Mouse (Mus musculus): ENCODE measurements around the gene Gm42688. TPM values are rescaled to one million over a fixed set of nuclear protein-coding genes. Genes with fewer than 3 reads are reported as not detected.

Gm42688 gene
- polyA plus RNA-seq, 1 experiment from 2014 or later = 4.3 TPM

DNA sequence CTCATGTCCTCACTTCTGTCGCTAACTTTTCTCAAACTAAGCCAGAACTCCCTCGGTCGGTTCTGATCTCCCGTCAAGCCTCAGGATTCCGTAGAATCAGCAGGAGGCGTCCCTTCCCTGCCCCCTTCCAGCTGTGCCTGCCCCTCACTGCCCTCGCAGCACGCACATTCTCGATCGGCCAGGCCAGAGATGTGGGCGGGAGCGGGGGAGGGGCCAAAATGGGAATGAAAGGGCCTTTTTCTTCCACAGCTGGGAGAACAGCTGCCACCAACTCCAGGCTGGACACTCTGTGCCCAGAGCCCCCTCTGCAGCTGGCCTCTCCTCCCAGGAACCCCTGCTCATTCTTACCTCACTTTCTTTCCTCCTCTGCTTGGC lies 36.1 kb downstream of the Gm42688 start:
- no peaks in the 10 kb centered on the region for H3K9me3 ChIP-seq (ENCODE audit: control insufficient read depth, low read length)
- peak overlapping the region; percentile 62 for H3K9ac ChIP-seq (replicated peaks; ENCODE audit: low read length)
- peak; percentile 55 for ATAC-seq (ENCODE audit: low FRiP score, low TSS enrichment)
- H3K4me3 ChIP-seq (replicated peaks; ENCODE audit: low read depth, low read length) = peak overlapping the region; percentile 39
- peak overlapping the region; percentile 90 for H3K27ac ChIP-seq (replicated peaks; ENCODE audit: low read depth, low read length)
- peak overlapping the region; percentile 65 for H3K4me2 ChIP-seq (ENCODE audit: low read length)
- H3K36me3 ChIP-seq (ENCODE audit: control insufficient read depth, insufficient read depth, low read length) = no peaks in the 10 kb centered on the region
- peaks cover 38% of the 10 kb centered on the region for H3K4me1 ChIP-seq (ENCODE audit: control insufficient read depth, insufficient read depth, low read length)
- peaks cover 7% of the 10 kb centered on the region; the same call in 1 of the 2 replicates for H3K27me3 ChIP-seq (ENCODE audit: control insufficient read depth, insufficient read depth, low read length)
- peak; percentile 78 for DNase-seq
- WGBS = under 1% methylated on average over 12 of the region's 12 CpGs

DNA sequence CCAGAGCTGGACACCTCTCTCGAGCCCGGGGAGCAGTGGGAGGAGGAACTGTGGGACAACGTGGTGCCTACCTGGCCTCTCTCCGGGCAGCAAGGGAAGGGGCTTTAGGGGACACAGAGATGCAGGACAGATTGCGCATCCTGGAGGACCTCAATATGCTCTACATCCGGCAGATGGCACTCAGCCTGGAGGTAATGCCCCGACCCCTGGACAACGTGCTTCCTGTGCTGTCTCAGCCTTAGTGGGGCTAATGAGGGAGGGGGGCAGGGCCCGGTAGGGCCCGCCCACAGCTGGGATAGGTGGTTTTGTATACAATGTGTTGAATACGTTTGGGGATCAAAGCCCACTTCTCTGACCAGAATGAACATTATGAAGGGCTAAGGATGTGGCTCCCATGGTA lies 36.6 kb downstream of the Gm42688 start:
- WGBS = 2% methylated on average over 11 of the region's 11 CpGs
- peak; percentile 54 for DNase-seq

DNA sequence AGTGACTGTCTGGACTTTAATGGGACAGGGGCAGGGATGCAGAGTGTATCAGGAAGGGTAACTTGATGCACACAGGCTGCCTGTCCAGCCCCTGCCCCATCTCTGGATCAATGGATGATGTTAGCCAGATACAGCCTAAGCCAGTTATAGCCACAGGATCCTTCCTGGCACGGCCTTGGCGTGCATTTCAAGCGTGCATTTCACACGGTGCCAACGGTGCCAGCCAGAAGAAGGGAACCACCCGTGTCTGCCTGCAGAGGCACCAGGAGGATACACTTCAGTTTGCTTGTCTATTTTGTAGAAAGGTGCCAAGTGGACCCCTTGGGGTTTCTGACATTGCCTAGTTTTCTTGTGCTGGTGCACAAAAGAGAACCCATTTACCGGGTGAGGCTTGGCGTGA lies 38.6 kb downstream of the Gm42688 start:
- no peaks in the 10 kb centered on the region for H3K36me3 ChIP-seq (ENCODE audit: control insufficient read depth, insufficient read depth, low read length)
- no peak overlapping the region for H3K4me2 ChIP-seq (ENCODE audit: low read length)
- H3K27ac ChIP-seq (replicated peaks; ENCODE audit: low read depth, low read length) = no peak overlapping the region
- H3K4me1 ChIP-seq (ENCODE audit: control insufficient read depth, insufficient read depth, low read length) = peaks cover 38% of the 10 kb centered on the region
- H3K9me3 ChIP-seq (ENCODE audit: control insufficient read depth, low read length) = no peaks in the 10 kb centered on the region
- H3K4me3 ChIP-seq (replicated peaks; ENCODE audit: low read depth, low read length) = no peak overlapping the region
- peaks cover 7% of the 10 kb centered on the region; the same call in 1 of the 2 replicates for H3K27me3 ChIP-seq (ENCODE audit: control insufficient read depth, insufficient read depth, low read length)
- DNase-seq (no peak), ATAC-seq (ENCODE audit: low FRiP score, low TSS enrichment) (no peak)
- no peak overlapping the region for H3K9ac ChIP-seq (replicated peaks; ENCODE audit: low read length)
- 95% methylated on average over 8 of the region's 8 CpGs for WGBS

More for the DNA sequence above, 36.6 kb downstream of the Gm42688 start:
- Histone ChIP-seq H3K36me3 (ENCODE audit: control insufficient read depth, insufficient read depth, low read length) (no peaks in the 10 kb centered on the region), H3K27ac (replicated peaks; ENCODE audit: low read depth, low read length) (peak overlapping the region; percentile 90), H3K9ac (replicated peaks; ENCODE audit: low read length) (peak overlapping the region; percentile 62), H3K27me3 (ENCODE audit: control insufficient read depth, insufficient read depth, low read length) (peaks cover 7% of the 10 kb centered on the region; the same call in 1 of the 2 replicates), H3K4me3 (replicated peaks; ENCODE audit: low read depth, low read length) (peak overlapping the region; percentile 39), H3K4me1 (ENCODE audit: control insufficient read depth, insufficient read depth, low read length) (peaks cover 38% of the 10 kb centered on the region), H3K4me2 (ENCODE audit: low read length) (peak overlapping the region; percentile 65), H3K9me3 (ENCODE audit: control insufficient read depth, low read length) (no peaks in the 10 kb centered on the region)
- ATAC-seq (ENCODE audit: low FRiP score, low TSS enrichment) = peak; percentile 38; the same call in 1 of the 2 replicates

DNA sequence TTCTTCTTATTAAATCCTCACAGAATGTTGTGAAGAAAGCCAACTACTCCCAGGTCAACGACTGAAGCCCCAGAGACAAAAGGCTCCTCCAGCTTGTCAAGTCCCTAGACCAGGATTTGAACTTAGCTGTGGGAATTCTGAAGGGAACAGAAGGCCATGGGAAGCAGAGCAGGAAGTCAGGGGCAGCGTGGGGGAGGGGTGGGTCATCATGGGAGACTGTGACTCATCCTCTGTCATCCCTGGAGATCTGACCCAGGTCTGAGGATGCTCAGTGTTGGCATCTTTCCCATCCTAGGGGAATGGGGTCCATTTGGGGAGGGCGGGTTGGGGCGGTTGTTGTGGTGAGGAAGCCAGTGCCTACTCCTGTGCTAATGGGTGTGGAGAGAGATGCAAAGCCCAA lies 40.2 kb downstream of the Gm42688 start:
- ATAC-seq (ENCODE audit: low FRiP score, low TSS enrichment) (no peak), DNase-seq (peak; percentile 19)
- no peak overlapping the region for H3K4me3 ChIP-seq (replicated peaks; ENCODE audit: low read depth, low read length)
- H3K27ac ChIP-seq (replicated peaks; ENCODE audit: low read depth, low read length) = no peak overlapping the region
- peaks cover 5% of the 10 kb centered on the region; the same call in 1 of the 2 replicates for H3K27me3 ChIP-seq (ENCODE audit: control insufficient read depth, insufficient read depth, low read length)
- H3K36me3 ChIP-seq (ENCODE audit: control insufficient read depth, insufficient read depth, low read length) = no peaks in the 10 kb centered on the region
- H3K4me1 ChIP-seq (ENCODE audit: control insufficient read depth, insufficient read depth, low read length) = peaks cover 26% of the 10 kb centered on the region
- H3K9ac ChIP-seq (replicated peaks; ENCODE audit: low read length) = no peak overlapping the region
- H3K4me2 ChIP-seq (ENCODE audit: low read length) = peak overlapping the region; percentile 60
- WGBS = 32% methylated on average over 4 of the region's 4 CpGs
- H3K9me3 ChIP-seq (ENCODE audit: control insufficient read depth, low read length) = no peaks in the 10 kb centered on the region

DNA sequence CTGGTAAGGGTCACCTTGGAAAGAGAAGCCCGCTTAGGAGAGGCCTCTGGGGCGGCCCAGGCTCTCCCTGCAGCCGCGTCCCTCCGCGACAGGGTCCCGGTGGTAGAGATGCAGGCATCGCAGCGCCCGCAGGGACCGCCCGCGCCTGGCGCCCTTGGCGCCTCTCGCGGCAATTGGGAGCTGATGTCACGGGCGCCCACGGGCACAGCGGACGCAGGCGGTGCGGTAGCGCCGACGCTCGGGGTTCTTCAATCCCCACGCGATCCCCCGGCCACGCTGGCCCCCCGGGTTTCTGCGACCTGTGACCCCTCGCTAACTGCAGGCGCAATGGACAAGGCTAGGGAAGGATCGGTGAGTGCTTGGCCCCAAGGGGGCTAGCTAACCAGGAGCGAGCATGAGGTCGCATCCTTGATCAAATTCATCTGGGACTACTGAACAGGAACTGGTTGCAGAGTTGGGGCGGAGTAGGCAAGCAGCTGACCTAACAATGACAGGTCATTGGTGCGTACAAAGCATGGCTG lies 40.9 kb downstream of the Gm42688 start:
- peak; percentile 64 for DNase-seq
- no peaks in the 10 kb centered on the region for H3K9me3 ChIP-seq (ENCODE audit: control insufficient read depth, low read length)
- peaks cover 5% of the 10 kb centered on the region; the same call in 1 of the 2 replicates for H3K27me3 ChIP-seq (ENCODE audit: control insufficient read depth, insufficient read depth, low read length)
- H3K36me3 ChIP-seq (ENCODE audit: control insufficient read depth, insufficient read depth, low read length) = no peaks in the 10 kb centered on the region
- peak overlapping the region; percentile 55 for H3K9ac ChIP-seq (replicated peaks; ENCODE audit: low read length)
- no peak overlapping the region for H3K27ac ChIP-seq (replicated peaks; ENCODE audit: low read depth, low read length)
- 2% methylated on average over 41 of the region's 41 CpGs for WGBS
- H3K4me1 ChIP-seq (ENCODE audit: control insufficient read depth, insufficient read depth, low read length) = peaks cover 20% of the 10 kb centered on the region
- peak overlapping the region; percentile 60 for H3K4me2 ChIP-seq (ENCODE audit: low read length)
- H3K4me3 ChIP-seq (replicated peaks; ENCODE audit: low read depth, low read length) = peak overlapping the region; percentile 31
- ATAC-seq (ENCODE audit: low FRiP score, low TSS enrichment) = no peak

DNA sequence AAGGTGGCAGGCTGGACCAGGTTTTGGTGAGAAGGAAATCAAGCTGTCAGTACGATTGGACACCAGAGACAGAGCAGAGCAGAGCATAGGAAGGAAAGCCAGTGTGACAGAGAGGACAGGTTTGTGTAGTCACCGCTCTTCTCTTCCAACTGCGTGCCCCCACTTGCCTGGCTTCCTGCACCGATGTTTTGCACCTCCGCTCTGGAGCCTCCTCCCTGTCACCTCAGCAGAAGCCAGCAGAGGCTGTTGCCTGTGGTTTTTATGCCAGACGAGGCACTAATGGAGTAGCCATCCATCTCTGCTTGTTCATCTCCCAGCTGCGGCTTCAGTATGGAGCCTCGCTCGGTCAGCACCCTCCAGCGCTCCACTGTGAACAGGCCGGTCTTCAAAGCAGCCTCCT lies 41.5 kb downstream of the Gm42688 start:
- Histone ChIP-seq H3K4me1 (ENCODE audit: control insufficient read depth, insufficient read depth, low read length) (peaks cover 14% of the 10 kb centered on the region), H3K9ac (replicated peaks; ENCODE audit: low read length) (no peak overlapping the region), H3K4me3 (replicated peaks; ENCODE audit: low read depth, low read length) (no peak overlapping the region), H3K4me2 (ENCODE audit: low read length) (peak overlapping the region; percentile 60), H3K27me3 (ENCODE audit: control insufficient read depth, insufficient read depth, low read length) (peaks cover 5% of the 10 kb centered on the region; the same call in 1 of the 2 replicates), H3K9me3 (ENCODE audit: control insufficient read depth, low read length) (no peaks in the 10 kb centered on the region), H3K36me3 (ENCODE audit: control insufficient read depth, insufficient read depth, low read length) (no peaks in the 10 kb centered on the region), H3K27ac (replicated peaks; ENCODE audit: low read depth, low read length) (no peak overlapping the region)
- ATAC-seq (ENCODE audit: low FRiP score, low TSS enrichment) = no peak
- no peak for DNase-seq
- WGBS = 55% methylated on average over 11 of the region's 11 CpGs

DNA sequence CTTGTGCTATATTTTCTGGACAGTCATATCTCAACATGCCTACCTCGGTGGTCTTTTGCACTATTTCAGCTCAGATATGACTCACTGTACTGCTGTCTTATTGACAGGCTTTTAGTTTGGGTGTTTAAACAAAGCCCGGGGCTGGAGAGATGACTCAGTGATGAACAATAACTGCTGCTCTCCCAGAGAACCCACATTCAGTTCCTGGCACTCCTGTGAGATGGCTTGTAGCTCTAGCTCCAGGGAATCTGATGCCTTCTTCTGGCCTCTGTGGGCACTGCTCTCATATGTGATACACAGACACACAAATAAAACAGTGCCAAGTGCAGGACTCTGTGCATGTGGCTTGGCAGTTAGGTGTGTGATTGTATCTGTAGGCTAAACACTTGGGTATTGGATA lies 43.8 kb downstream of the Gm42688 start:
- H3K9me3 ChIP-seq (ENCODE audit: control insufficient read depth, low read length) = no peaks in the 10 kb centered on the region
- 85% methylated on average over 2 of the region's 2 CpGs for WGBS
- H3K4me1 ChIP-seq (ENCODE audit: control insufficient read depth, insufficient read depth, low read length) = peaks cover 5% of the 10 kb centered on the region; the same call in 1 of the 2 replicates
- DNase-seq = no peak
- H3K27ac ChIP-seq (replicated peaks; ENCODE audit: low read depth, low read length) = no peak overlapping the region
- ATAC-seq (ENCODE audit: low FRiP score, low TSS enrichment) = no peak
- peaks cover 3% of the 10 kb centered on the region; the same call in 1 of the 2 replicates for H3K36me3 ChIP-seq (ENCODE audit: control insufficient read depth, insufficient read depth, low read length)
- peaks cover 5% of the 10 kb centered on the region; the same call in 1 of the 2 replicates for H3K27me3 ChIP-seq (ENCODE audit: control insufficient read depth, insufficient read depth, low read length)
- no peak overlapping the region for H3K4me2 ChIP-seq (ENCODE audit: low read length)
- no peak overlapping the region for H3K9ac ChIP-seq (replicated peaks; ENCODE audit: low read length)
- H3K4me3 ChIP-seq (replicated peaks; ENCODE audit: low read depth, low read length) = no peak overlapping the region

DNA sequence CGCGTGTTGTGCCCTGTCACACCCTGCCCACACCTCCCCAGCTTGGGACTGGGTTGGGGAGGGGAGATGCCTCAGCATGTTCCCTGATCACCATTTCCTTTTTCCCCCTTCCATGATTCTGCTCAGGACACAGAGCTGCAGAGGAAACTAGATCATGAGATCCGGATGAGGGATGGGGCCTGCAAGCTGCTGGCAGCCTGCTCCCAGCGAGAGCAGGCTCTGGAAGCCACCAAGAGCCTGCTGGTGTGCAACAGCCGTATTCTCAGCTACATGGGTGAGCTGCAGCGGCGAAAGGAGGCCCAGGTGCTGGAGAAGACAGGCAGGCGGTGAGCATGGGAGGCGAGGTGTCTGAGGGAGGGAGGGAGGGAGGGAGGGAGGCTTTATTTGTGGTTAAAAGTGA lies 44.4 kb downstream of the Gm42688 start:
- 81% methylated on average over 9 of the region's 9 CpGs for WGBS
- Histone ChIP-seq H3K4me1 (ENCODE audit: control insufficient read depth, insufficient read depth, low read length) (peaks cover 5% of the 10 kb centered on the region; the same call in 1 of the 2 replicates), H3K9ac (replicated peaks; ENCODE audit: low read length) (no peak overlapping the region), H3K27me3 (ENCODE audit: control insufficient read depth, insufficient read depth, low read length) (peaks cover 5% of the 10 kb centered on the region; the same call in 1 of the 2 replicates), H3K27ac (replicated peaks; ENCODE audit: low read depth, low read length) (no peak overlapping the region), H3K36me3 (ENCODE audit: control insufficient read depth, insufficient read depth, low read length) (peaks cover 3% of the 10 kb centered on the region; the same call in 1 of the 2 replicates), H3K9me3 (ENCODE audit: control insufficient read depth, low read length) (no peaks in the 10 kb centered on the region), H3K4me3 (replicated peaks; ENCODE audit: low read depth, low read length) (no peak overlapping the region), H3K4me2 (ENCODE audit: low read length) (no peak overlapping the region)
- DNase-seq (no peak), ATAC-seq (ENCODE audit: low FRiP score, low TSS enrichment) (no peak)

DNA sequence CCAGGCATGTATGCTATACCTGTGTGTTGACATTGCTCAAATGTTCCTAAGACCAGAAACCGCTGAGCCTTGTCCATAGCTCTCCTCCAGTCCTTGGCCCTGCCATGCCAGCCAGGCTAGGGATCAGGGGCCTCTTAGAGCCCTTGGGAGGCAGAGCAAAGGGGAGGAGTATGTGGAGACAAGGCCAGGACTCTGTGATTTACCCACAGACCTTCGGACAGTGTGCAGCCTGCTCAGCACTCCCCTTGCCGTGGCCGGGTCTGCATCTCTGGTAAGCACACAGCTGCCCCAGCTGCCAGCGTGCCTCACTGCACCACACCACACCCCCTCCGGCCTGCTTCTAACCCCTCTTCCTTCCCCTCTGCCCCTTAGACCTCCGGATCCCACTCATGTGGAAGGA lies 45.9 kb downstream of the Gm42688 start:
- Histone ChIP-seq H3K4me2 (ENCODE audit: low read length) (no peak overlapping the region), H3K36me3 (ENCODE audit: control insufficient read depth, insufficient read depth, low read length) (peaks cover 7% of the 10 kb centered on the region), H3K9ac (replicated peaks; ENCODE audit: low read length) (no peak overlapping the region), H3K9me3 (ENCODE audit: control insufficient read depth, low read length) (no peaks in the 10 kb centered on the region), H3K27me3 (ENCODE audit: control insufficient read depth, insufficient read depth, low read length) (no peaks in the 10 kb centered on the region), H3K27ac (replicated peaks; ENCODE audit: low read depth, low read length) (no peak overlapping the region), H3K4me1 (ENCODE audit: control insufficient read depth, insufficient read depth, low read length) (peaks cover under 1% of the 10 kb centered on the region; the same call in 1 of the 2 replicates), H3K4me3 (replicated peaks; ENCODE audit: low read depth, low read length) (no peak overlapping the region)
- WGBS = 54% methylated on average over 7 of the region's 7 CpGs
- ATAC-seq (ENCODE audit: low FRiP score, low TSS enrichment) (no peak), DNase-seq (no peak)
